Mouse (Mus musculus) neural tube, embryonic 11.5 days (tissue): ENCODE measurements around the gene Rab3ip. TPM values are rescaled to one million over a fixed set of nuclear protein-coding genes. Genes with fewer than 3 reads are reported as not detected.

Experiments
- ATAC-seq: fragments of 200-750 bp; cut with Nextera tagmentation; 2 replicates; pipeline ENCODE4 v1.8.0; 2017; ENCODE audit warnings: moderate number of reproducible peaks, mild to moderate bottlenecking, moderate TSS enrichment, moderate library complexity; ENCODE audit not compliant: insufficient read depth, low FRiP score, low TSS enrichment
- DNase-seq: peaks from one replicate; pipeline ENCODE4 v3.0.0-alpha.2; 2015; ENCODE audit warnings: low spot score
- H3K27ac ChIP-seq: fragments of 300-500 bp; sonication (generic); 2 replicates; pipeline ENCODE4 v1.5.1; 2014; ENCODE audit warnings: low read depth, mild to moderate bottlenecking, low read length
- H3K27me3 ChIP-seq: fragments of 300-500 bp; sonication (generic); 2 replicates; pipeline ENCODE4 v1.6.1; 2014; ENCODE audit warnings: mild to moderate bottlenecking, low read length, mixed read lengths; ENCODE audit not compliant: control insufficient read depth, insufficient read depth
- H3K36me3 ChIP-seq: fragments of 300-500 bp; sonication (generic); 2 replicates; pipeline ENCODE4 v1.6.1; 2014; ENCODE audit warnings: mild to moderate bottlenecking, low read length, moderate library complexity, mixed read lengths; ENCODE audit not compliant: control insufficient read depth, insufficient read depth
- H3K4me1 ChIP-seq: fragments of 300-500 bp; sonication (generic); 2 replicates; pipeline ENCODE4 v1.6.1; 2014; ENCODE audit warnings: low read length, mixed read lengths; ENCODE audit not compliant: control insufficient read depth, insufficient read depth
- H3K4me2 ChIP-seq: fragments of 300-500 bp; sonication (generic); 2 replicates; pipeline ENCODE4 v1.6.1; 2014; ENCODE audit warnings: low read depth, mild to moderate bottlenecking, moderate library complexity
- H3K4me3 ChIP-seq: fragments of 300-500 bp; sonication (generic); 2 replicates; pipeline ENCODE4 v1.5.1; 2014; ENCODE audit warnings: low read depth, low read length
- H3K9ac ChIP-seq: fragments of 300-500 bp; sonication (generic); 2 replicates; pipeline ENCODE4 v1.6.1; 2014; ENCODE audit warnings: mild to moderate bottlenecking, low read length
- H3K9me3 ChIP-seq: fragments of 300-500 bp; sonication (generic); 2 replicates; pipeline ENCODE4 v1.6.1; 2016; ENCODE audit warnings: low read length; ENCODE audit not compliant: control insufficient read depth
- WGBS: fragments of 180-500 bp; shearing (Covaris S2); extraction: QIAGEN DNeasy Blood & Tissue Kit; methylation state at CpG from one replicate; pipeline ENCODE4 v1.1.7; 2014; 5-methylcytosine and 5-hydroxymethylcytosine counted together
- polyA plus RNA-seq: library from polyadenylated mRNA; unstranded; fragments of >200 nt; fragmentation: Nextera tagmentation; extraction: Ambion mirVana; gene quantifications from 2 replicates; pipeline ENCODE4 v1.2.1, GENCODE M21; 2014

Gene Rab3ip
- polyA plus RNA-seq, 1 experiment from 2014 or later: 49.1 TPM

DNA sequence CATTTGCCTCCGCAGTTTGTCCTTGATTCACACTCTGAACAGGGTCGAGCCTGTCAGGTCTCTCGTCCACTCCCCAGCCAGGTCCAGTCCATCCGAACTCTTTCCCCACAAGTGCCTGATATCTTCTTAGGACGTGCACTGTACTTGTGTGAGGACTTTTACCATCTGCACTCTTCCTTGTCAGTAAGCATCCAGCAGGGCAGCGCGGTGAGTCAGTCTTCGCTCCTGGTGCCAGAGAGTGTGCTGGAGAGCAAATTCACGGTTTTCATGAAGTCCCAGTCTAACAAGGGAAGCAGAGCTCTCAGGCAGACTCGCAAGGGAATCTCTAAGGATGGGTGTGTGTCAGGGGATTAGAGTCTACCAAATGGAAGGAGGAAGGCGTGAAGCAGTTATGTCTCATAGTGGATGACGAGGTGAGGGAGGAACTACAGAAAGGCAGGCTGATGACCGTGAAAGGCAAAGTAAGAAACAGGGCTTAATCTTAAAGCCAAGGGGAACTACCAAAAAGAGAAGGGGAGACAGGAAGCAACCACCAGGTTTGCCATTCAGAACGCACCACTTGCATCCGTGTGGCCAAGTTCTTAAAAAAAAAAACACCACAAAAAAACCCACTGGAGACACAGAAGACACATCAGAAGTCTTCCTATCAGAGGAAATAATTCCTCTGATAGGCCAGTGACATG lies 18.9 kb downstream of the Rab3ip start:
- H3K4me1 ChIP-seq: no peaks in the 10 kb centered on the region
- no peak overlapping the region for H3K4me3 ChIP-seq
- H3K27me3 ChIP-seq: no peaks in the 10 kb centered on the region
- no peaks in the 10 kb centered on the region for H3K9me3 ChIP-seq
- no peak overlapping the region for H3K9ac ChIP-seq
- no peak for DNase-seq
- peaks cover 2% of the 10 kb centered on the region; the same call in 1 of the 2 replicates for H3K36me3 ChIP-seq
- whole genome bisulfite sequencing: 76% methylated on average over 15 of the region's 15 CpGs
- no peak for ATAC-seq
- H3K4me2 ChIP-seq: no peak overlapping the region
- no peak overlapping the region for H3K27ac ChIP-seq

- peaks cover 2% of the 10 kb centered on the region; the same call in 1 of the 2 replicates for H3K36me3 ChIP-seq
Observed at GRCm38 (mm10) chr10:116930936-116931335, 19.6 kb downstream of the Rab3ip start.

DNA sequence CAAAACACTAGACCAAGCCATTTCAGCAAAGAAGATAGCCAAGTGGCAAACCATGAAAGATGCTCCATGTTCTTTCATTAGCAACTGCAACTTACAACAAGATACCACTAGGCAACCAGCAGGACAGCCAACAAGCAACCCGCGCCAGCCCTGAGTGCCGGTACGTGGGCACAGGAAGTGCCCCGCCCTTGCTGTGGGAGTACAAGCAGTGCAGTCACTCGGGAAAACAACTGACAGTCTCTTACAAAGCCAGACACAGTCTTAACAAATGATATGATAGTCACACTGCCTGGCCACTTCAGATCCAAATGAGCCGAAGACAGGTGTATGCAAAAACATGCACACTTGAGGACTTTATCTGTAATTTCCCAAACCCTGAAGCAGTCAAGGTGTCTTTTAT lies 20.1 kb downstream of the Rab3ip start:
- Histone ChIP-seq H3K4me1 (no peaks in the 10 kb centered on the region), H3K27ac (no peak overlapping the region), H3K9ac (no peak overlapping the region), H3K9me3 (no peaks in the 10 kb centered on the region), H3K36me3 (peaks cover 2% of the 10 kb centered on the region; the same call in 1 of the 2 replicates), H3K4me2 (no peak overlapping the region), H3K4me3 (no peak overlapping the region), H3K27me3 (no peaks in the 10 kb centered on the region)
- DNase-seq: no peak
- ATAC-seq: no peak
- WGBS: 86% methylated on average over 7 of the region's 7 CpGs

More at GRCm38 (mm10) chr10:116930936-116931335, 19.6 kb downstream of the Rab3ip start:
- Histone ChIP-seq H3K9ac (no peak overlapping the region), H3K9me3 (no peaks in the 10 kb centered on the region), H3K4me2 (no peak overlapping the region), H3K27ac (no peak overlapping the region), H3K4me3 (no peak overlapping the region), H3K4me1 (no peaks in the 10 kb centered on the region), H3K27me3 (no peaks in the 10 kb centered on the region)
- no peak for DNase-seq
- ATAC-seq: no peak
- 65% methylated on average over 6 of the region's 7 CpGs for WGBS

DNA sequence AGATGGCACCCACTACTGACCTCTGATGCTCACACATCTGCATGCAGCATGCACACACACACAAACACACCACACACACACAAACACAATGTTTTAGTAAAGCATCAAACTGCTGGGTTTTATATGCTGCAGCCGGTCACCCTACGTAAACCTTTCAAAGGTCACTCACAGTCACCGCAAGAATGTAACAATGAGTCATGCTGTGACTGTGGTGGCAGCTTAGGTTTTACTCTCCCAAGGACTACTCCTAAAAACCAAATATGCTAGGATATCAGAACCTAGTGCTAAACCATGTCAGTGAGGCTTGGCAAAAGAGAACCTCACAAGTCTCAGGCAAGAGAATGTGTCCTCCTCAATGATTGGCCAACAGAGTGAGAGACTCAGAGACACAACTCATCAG lies 21.7 kb downstream of the Rab3ip start:
- ATAC-seq (no peak), DNase-seq (no peak)
- no peaks in the 10 kb centered on the region for H3K4me1 ChIP-seq
- H3K27me3 ChIP-seq: no peaks in the 10 kb centered on the region
- no peak overlapping the region for H3K9ac ChIP-seq
- no peak overlapping the region for H3K27ac ChIP-seq
- no peak overlapping the region for H3K4me3 ChIP-seq
- H3K4me2 ChIP-seq: no peak overlapping the region
- 93% methylated on average over 3 of the region's 3 CpGs for WGBS
- H3K9me3 ChIP-seq: no peaks in the 10 kb centered on the region
- H3K36me3 ChIP-seq: peaks cover 4% of the 10 kb centered on the region; the same call in 1 of the 2 replicates

- Histone ChIP-seq H3K4me2 (no peak overlapping the region), H3K9ac (no peak overlapping the region), H3K4me3 (no peak overlapping the region), H3K27me3 (no peaks in the 10 kb centered on the region), H3K9me3 (no peaks in the 10 kb centered on the region), H3K36me3 (peaks cover 4% of the 10 kb centered on the region; the same call in 1 of the 2 replicates), H3K27ac (no peak overlapping the region), H3K4me1 (no peaks in the 10 kb centered on the region)
- DNase-seq (no peak), ATAC-seq (no peak)
- 92% methylated on average over 11 of the region's 11 CpGs for WGBS
Observed at GRCm38 (mm10) chr10:116926428-116927113, 24.0 kb downstream of the Rab3ip start.

GRCm38 (mm10) chr10:116923651-116924495 lies 26.7 kb downstream of the Rab3ip start:
- no peaks in the 10 kb centered on the region for H3K9me3 ChIP-seq
- H3K27me3 ChIP-seq: no peaks in the 10 kb centered on the region
- no peak overlapping the region for H3K27ac ChIP-seq
- H3K9ac ChIP-seq: no peak overlapping the region
- ATAC-seq (no peak), DNase-seq (no peak)
- H3K36me3 ChIP-seq: peaks cover 4% of the 10 kb centered on the region; the same call in 1 of the 2 replicates
- H3K4me3 ChIP-seq: no peak overlapping the region
- WGBS: 95% methylated on average over 19 of the region's 19 CpGs
- no peaks in the 10 kb centered on the region for H3K4me1 ChIP-seq
- no peak overlapping the region for H3K4me2 ChIP-seq

- H3K27ac ChIP-seq: no peak overlapping the region
- H3K4me1 ChIP-seq: no peaks in the 10 kb centered on the region
- H3K4me3 ChIP-seq: no peak overlapping the region
- no peaks in the 10 kb centered on the region for H3K9me3 ChIP-seq
- ATAC-seq: no peak
- H3K9ac ChIP-seq: no peak overlapping the region
- no peak for DNase-seq
- H3K36me3 ChIP-seq: peaks cover 2% of the 10 kb centered on the region; the same call in 1 of the 2 replicates
- H3K27me3 ChIP-seq: no peaks in the 10 kb centered on the region
- WGBS: 79% methylated on average over 15 of the region's 15 CpGs
- H3K4me2 ChIP-seq: no peak overlapping the region
Observed at GRCm38 (mm10) chr10:116922161-116922560, 28.4 kb downstream of the Rab3ip start.

- DNase-seq (no peak), ATAC-seq (no peak)
- H3K9me3 ChIP-seq: no peaks in the 10 kb centered on the region
- no peaks in the 10 kb centered on the region for H3K4me1 ChIP-seq
- H3K4me2 ChIP-seq: no peak overlapping the region
- 92% methylated on average over 15 of the region's 15 CpGs for WGBS
- H3K27me3 ChIP-seq: no peaks in the 10 kb centered on the region
- H3K4me3 ChIP-seq: no peak overlapping the region
- 0 out of 2 replicates have a peak, but pooled peaks cover 2% of the 10 kb centered on the region for H3K36me3 ChIP-seq
- H3K9ac ChIP-seq: no peak overlapping the region
- H3K27ac ChIP-seq: no peak overlapping the region
Observed at GRCm38 (mm10) chr10:116921416-116921815, 29.2 kb downstream of the Rab3ip start.
